Mouse (Mus musculus): ENCODE data around the gene Gm826. TPM values are rescaled to one million over a fixed set of nuclear protein-coding genes. Genes with fewer than 3 reads are reported as not detected.

Gene Gm826
- total RNA-seq, 1 experiment from 2014 or later, result 3.5 TPM

- no peak for DNase-seq
Measured at GRCm38 (mm10) chr2:160288538-160289151, 45.3 kb downstream of the Gm826 start.

GRCm38 (mm10) chr2:160275959-160276657 is 57.9 kb downstream of the Gm826 start:
- DNase-seq, result no peak

- DNase-seq, result no peak
Measured at GRCm38 (mm10) chr2:160267828-160268453, 66.0 kb downstream of the Gm826 start.

GRCm38 (mm10) chr2:160263861-160264260 is 70.1 kb downstream of the Gm826 start:
- DNase-seq, result no peak

GRCm38 (mm10) chr2:160261538-160261937 is 72.4 kb downstream of the Gm826 start:
- no peak for DNase-seq

Other genes with a start within 250 kb of the Gm826 start
- gene Mafb, start 32.9 kb upstream of the Gm826 start, total RNA-seq (2021), result 21.0 and 23.4 TPM in 2 replicates